Mouse (Mus musculus) liver (tissue): ENCODE results near the gene Gnptab.
A peak's percentile ranks its signal among the peaks of the same experiment; 100 is the strongest.

Experiments
- DNase-seq: peaks from one replicate; pipeline ENCODE4 v3.0.0-alpha.2; 2020; ENCODE audit warnings: mixed read lengths

Gnptab gene

GRCm38 (mm10) chr10:88377666-88378065 lies 1.3 kb upstream of the Gnptab start:
- no peak for DNase-seq

- DNase-seq = peak; percentile 73
Measured at GRCm38 (mm10) chr10:88380002-88380401, 1.1 kb downstream of the Gnptab start.

GRCm38 (mm10) chr10:88380430-88381060 lies 1.6 kb downstream of the Gnptab start:
- no peak for DNase-seq

DNA sequence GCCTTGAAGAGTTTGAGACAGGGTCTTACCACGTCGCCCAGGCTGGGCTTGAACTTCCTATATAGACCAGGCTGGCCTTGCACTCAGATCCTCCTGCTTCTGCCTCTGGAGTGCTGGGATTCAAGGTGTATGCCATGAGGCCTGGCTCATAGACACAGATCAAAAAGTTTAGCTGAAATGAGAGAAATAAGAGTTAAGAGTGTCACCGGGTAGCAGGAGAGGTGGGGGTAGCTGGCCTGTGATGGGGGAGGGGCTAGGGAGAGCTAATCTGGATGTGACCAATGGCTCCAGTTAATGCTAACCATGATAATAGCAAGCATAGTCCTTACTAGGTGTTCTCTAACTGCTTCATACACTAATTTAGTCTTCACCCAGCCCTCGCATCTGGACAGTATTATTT lies 2.4 kb downstream of the Gnptab start:
- no peak for DNase-seq

GRCm38 (mm10) chr10:88382009-88382408 lies 3.1 kb downstream of the Gnptab start:
- no peak for DNase-seq

- DNase-seq = no peak
Measured at GRCm38 (mm10) chr10:88383479-88383878, 4.5 kb downstream of the Gnptab start.

- DNase-seq = no peak
Measured at GRCm38 (mm10) chr10:88384081-88384480, 5.1 kb downstream of the Gnptab start.

DNA sequence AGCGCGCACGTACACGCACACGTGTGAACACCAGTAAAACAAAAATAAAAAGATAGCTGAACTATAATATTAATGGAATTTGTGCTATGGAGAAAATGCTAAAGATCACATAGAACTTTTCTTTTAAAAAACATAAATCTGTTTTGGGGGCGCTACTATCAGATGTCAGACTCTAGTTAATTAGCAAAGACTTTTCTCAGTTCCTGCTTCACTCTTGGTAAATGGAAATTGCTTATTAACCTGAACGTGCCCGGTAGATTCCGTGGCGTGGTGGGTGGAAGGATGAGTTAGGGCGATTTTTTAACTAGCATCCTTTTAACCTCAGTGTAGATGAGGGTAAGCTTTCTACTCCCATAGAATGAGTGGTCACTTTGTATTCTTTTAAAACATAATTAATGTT lies 6.4 kb downstream of the Gnptab start:
- no peak for DNase-seq

- no peak for DNase-seq
Measured at GRCm38 (mm10) chr10:88385758-88386157, 6.8 kb downstream of the Gnptab start.

- no peak for DNase-seq
Measured at GRCm38 (mm10) chr10:88386251-88386650, 7.3 kb downstream of the Gnptab start.

DNA sequence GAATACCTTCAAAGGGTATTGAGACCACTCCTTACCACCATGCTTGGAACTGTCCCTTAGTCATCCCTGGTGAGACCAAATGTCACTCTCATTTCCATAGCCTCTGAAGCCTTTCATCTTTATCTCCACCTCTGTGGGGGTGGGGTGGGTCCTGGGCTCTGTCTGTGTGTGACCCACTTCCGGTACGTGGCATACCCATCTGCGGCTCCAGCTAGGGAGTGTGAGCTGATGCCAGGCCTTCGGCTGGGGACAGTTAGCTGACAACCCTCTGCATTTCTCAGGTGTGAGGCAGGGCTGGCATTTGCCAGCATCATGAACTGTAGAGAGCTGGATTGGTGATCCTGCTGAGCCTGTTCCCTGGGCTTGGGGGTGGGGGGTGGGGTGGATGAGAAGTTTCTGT lies 10.6 kb downstream of the Gnptab start:
- DNase-seq = no peak

DNA sequence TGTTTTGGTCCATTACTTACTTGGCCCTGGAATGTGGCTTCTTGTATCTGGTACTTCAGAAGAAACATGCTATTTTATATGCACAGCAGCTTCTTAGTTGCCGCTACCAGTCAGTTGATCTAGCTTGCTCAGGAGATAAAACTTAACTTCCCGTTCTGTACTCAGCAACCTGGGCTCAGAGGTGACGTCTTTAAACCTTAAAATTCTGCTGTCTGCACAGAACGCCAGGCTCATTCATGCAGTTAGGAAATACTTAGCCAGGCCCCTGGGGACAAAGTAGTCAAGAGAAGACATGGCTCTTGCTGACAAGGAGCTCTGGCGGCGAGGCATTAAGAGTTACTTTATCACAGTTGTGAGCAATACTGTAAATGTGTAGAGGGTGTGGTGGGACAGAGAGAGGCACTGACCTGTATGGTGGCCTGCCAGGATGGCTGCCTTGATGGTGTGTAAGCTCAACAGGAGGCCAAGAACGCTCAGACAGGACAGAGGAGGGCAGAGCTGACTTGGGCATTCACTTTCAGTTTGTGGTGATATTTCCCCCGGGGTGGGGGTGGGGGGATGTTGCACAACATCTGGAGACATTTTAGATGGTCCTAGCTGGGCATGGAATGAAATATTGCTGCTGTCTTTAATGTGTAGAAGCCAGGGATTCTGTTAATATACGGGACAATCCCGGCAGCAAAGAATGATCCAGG lies 11.3 kb downstream of the Gnptab start:
- DNase-seq = no peak

DNA sequence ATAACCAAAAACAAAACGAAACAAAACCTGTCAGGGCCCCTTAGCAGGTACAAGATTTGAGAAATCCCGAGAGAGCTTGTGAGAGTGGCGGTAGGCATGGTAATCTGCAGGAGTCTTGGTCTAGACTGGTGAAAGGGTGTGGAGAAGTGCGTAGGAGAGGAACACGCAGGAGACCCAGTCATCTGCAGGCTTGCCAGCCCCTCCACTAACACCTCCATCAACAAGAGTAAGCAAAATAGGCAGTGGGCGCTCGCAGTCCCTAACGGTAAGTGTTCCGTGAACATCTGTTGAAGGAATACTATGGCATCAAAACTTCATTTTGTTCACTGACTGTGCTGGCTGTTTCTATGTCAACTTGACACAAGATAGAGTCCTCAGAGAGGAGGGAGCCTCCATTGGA lies 12.6 kb downstream of the Gnptab start:
- no peak for DNase-seq

- DNase-seq = no peak
Measured at GRCm38 (mm10) chr10:88392181-88392847, 13.4 kb downstream of the Gnptab start.

GRCm38 (mm10) chr10:88398668-88399243 lies 19.8 kb downstream of the Gnptab start:
- DNase-seq = no peak

DNA sequence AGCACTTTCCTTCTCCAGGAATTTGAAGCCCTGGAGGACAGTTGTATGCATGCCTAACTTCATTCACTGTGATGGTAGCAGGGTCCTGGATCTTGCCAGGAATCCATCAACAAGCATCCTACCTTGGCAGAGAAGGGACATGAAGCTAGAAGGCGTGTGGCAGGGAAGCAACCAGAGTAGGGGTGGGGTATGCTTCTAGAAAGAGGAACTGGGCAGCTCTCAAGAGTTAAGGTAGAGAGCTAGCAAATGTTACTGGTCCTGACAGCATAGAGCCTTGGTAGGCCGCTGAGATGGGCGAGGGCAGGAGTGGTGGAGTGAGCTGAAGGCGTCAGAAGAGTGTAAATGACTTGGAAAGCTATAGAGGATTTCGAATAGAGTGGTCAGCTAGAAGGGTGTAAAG lies 20.3 kb downstream of the Gnptab start:
- no peak for DNase-seq

DNA sequence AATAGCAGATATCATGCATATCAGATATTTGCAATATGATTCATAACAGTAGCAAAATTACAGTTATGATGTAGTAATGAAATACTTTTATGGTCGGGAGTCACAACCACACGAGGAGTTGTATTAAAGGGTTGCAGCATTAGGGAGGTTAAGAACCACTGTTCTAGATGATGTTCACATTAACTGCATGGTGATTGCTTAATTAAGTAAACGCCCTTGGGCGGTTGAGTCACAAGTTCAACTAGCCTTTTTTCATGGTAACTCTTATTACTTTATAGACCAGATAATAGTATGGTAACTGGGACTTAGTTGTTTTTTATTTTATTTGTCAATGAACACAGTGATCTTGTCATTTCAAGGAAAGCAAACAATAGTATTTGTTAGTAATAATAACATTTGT lies 24.1 kb downstream of the Gnptab start:
- no peak for DNase-seq

DNA sequence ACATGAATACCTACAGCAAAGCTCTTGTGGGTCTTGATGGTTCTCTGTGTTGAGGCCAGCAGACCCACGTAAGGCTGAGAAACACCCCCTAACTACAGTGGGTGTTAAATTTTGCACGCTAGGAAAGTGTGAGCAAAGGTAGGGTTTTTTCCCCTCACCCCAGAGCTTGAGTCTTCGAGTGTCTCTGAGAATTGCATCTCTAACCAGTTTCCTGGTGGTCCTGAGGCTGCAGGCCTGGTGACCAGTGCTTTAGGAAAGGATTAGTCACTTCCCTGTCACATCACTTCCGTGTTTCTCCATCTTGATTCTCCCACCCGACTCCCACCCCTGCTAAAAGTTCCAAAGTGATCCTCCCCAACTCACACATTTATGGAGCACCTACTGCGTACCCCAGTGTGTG lies 25.3 kb downstream of the Gnptab start:
- DNase-seq = no peak

GRCm38 (mm10) chr10:88405812-88406211 lies 26.9 kb downstream of the Gnptab start:
- no peak for DNase-seq

DNA sequence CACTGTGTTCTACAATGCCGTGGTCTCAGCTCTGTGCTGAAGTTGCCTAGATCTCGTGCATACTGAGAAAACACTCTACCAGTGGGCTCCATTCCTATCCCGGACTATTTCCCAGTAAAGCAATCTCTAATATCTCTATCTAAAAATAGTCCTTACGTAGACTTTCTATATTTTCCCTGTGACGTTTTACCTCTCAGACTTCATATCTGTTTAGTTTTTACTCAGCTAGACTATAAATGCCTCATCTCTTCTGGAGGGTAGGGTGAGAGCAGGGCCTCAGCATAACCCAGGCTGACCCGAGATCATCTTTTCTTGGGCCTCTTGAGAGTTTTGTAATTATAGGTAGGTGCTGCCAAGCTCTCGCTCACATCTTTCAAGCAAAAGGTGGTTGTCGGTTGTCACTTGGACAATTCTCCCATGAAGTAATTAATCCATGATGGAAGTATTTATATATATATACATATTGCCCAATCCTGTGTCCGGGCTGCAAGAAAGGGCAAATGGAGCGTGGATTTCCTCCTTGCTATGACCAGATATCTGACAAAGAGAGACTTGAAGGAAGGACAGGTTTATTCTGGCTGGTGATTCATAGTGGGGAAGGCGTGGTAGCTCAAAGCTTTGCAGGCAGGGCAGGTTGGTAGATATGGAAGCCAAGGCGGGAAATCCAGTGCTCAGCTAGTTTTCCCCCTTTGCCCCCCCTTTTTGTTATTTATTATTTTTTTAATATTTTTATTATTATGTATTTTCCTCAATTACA lies 29.1 kb downstream of the Gnptab start:
- no peak for DNase-seq

- DNase-seq = no peak
Measured at GRCm38 (mm10) chr10:88409751-88410150, 30.8 kb downstream of the Gnptab start.

DNA sequence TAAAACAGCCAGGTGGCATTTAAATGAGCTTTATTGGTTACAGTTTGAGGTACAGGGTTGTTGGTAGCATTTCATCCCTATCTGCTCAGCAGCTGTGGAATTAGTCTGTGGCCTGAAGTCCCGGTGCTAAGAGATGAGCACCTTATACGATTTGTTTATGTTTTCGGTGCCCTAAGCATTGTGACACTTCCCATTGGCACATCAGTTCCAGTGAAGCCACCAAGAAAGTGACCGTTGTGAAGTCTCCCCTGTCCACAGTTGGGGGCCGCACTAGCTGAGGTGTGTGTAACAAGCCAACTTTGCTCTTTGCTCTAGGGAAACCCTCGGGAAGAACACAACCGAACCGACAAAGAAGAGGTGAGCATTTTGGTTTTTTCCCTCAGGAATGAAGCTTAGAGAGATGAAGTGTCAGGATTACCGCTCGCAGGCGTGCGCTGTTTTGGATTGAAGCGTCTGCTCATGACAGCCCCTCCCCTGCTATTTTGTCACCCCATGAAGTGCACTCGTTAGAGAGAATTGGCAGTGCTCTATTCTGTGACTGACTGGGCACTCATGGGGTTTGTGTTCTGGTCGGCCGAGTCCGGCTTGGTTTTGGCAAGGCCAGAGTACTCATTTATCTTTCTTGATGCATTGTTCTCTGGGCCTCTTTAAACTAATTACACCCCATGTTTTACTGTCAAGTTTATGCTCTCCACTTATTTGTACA lies 33.5 kb downstream of the Gnptab start:
- DNase-seq = no peak
